Mouse (Mus musculus) cerebellum, adult 2 months (tissue): ENCODE measurements around the gene Lrfn3.

Experiments
- CTCF ChIP-seq: fragments of 200-500 bp; IDR thresholded peaks from 2 replicates; pipeline ENCODE4 v1.5.1; 2011; ENCODE audit warnings: low read depth, mild to moderate bottlenecking, control low read depth, low read length, moderate library complexity, borderline replicate concordance; ENCODE audit not compliant: insufficient read depth
- POLR2A ChIP-seq: fragments of 200-500 bp; IDR thresholded peaks from 2 replicates; pipeline ENCODE4 v1.6.1; 2011; ENCODE audit warnings: low read length, control low read depth, borderline replicate concordance; ENCODE audit not compliant: insufficient read depth

GRCm38 (mm10) chr7:30384106-30384505 lies 21.5 kb upstream of the Lrfn3 start:
- TF ChIP-seq CTCF: no peak
- no peak for TF ChIP-seq POLR2A
